Mouse (Mus musculus) ES-E14 (cell line): Measurements from ENCODE around the gene Plod3.

Experiments used
- CHD2 ChIP-seq: IDR thresholded peaks from 2 replicates; pipeline ENCODE4 v1.6.1; 2014; ENCODE audit warnings: mild to moderate bottlenecking, low read depth, low read length, inconsistent platforms
- HCFC1 ChIP-seq: IDR thresholded peaks from 2 replicates; pipeline ENCODE4 v1.6.1; 2012; ENCODE audit warnings: low read length, inconsistent platforms, borderline replicate concordance; ENCODE audit not compliant: insufficient read depth
- MAFK ChIP-seq: IDR thresholded peaks from 2 replicates; pipeline ENCODE4 v1.6.1; 2014; ENCODE audit warnings: mild to moderate bottlenecking, low read depth, low read length, inconsistent platforms; ENCODE audit not compliant: insufficient read depth

- TF ChIP-seq CHD2, result no peak
- no peak for TF ChIP-seq HCFC1
- TF ChIP-seq MAFK, result no peak
These were observed 24.3 kb upstream of the Plod3 start for GRCm38 (mm10) chr5:136962501-136962900.
